Mouse (Mus musculus) heart, embryonic 12.5 days (tissue): Measurements from ENCODE around the gene Rabgap1l. TPM values are rescaled to one million over a fixed set of nuclear protein-coding genes. Genes with fewer than 3 reads are reported as not detected.

Experiments used
- ATAC-seq: fragments of 200-750 bp; cut with Nextera tagmentation; 2 replicates; pipeline ENCODE4 v1.8.0; 2017; ENCODE audit warnings: moderate TSS enrichment, moderate library complexity; ENCODE audit not compliant: insufficient number of reproducible peaks, low FRiP score
- H3K27ac ChIP-seq: fragments of 300-500 bp; sonication (generic); 2 replicates; pipeline ENCODE4 v1.5.1; 2016; ENCODE audit warnings: mild to moderate bottlenecking, moderate library complexity; ENCODE audit not compliant: poor library complexity, severe bottlenecking
- H3K27me3 ChIP-seq: fragments of 300-500 bp; sonication (generic); replicated peaks from 2 replicates; pipeline ENCODE4 v1.6.1; 2016; ENCODE audit warnings: mild to moderate bottlenecking, moderate library complexity
- H3K36me3 ChIP-seq: fragments of 300-500 bp; sonication (generic); 2 replicates; pipeline ENCODE4 v1.6.1; 2016; ENCODE audit warnings: mild to moderate bottlenecking, moderate library complexity
- H3K4me1 ChIP-seq: fragments of 300-500 bp; sonication (generic); replicated peaks from 2 replicates; pipeline ENCODE4 v1.6.1; 2016; ENCODE audit warnings: mild to moderate bottlenecking
- H3K4me2 ChIP-seq: fragments of 300-500 bp; sonication (generic); 2 replicates; pipeline ENCODE4 v1.6.1; 2016; ENCODE audit warnings: mild to moderate bottlenecking, moderate library complexity
- H3K4me3 ChIP-seq: fragments of 300-500 bp; sonication (generic); 2 replicates; pipeline ENCODE4 v1.5.1; 2016; ENCODE audit warnings: mild to moderate bottlenecking
- H3K9ac ChIP-seq: fragments of 300-500 bp; sonication (generic); 2 replicates; pipeline ENCODE4 v1.6.1; 2016; ENCODE audit warnings: mild to moderate bottlenecking, moderate library complexity
- H3K9me3 ChIP-seq: fragments of 300-500 bp; sonication (generic); replicated peaks from 2 replicates; pipeline ENCODE4 v1.6.1; 2016; ENCODE audit warnings: mild to moderate bottlenecking, moderate library complexity
- WGBS: fragments of 180-500 bp; shearing (Covaris S2); methylation state at CpG from one replicate; pipeline ENCODE4 v1.1.7; 2016; 5-methylcytosine and 5-hydroxymethylcytosine counted together
- polyA plus RNA-seq: library from polyadenylated mRNA; unstranded; fragments of >200 nt; fragmentation: Nextera tagmentation; extraction: Ambion mirVana; gene quantifications from 2 replicates; pipeline ENCODE4 v1.2.1, GENCODE M21; 2016

Gene Rabgap1l
- polyA plus RNA-seq, 1 experiment from 2014 or later = 81.0 TPM

DNA sequence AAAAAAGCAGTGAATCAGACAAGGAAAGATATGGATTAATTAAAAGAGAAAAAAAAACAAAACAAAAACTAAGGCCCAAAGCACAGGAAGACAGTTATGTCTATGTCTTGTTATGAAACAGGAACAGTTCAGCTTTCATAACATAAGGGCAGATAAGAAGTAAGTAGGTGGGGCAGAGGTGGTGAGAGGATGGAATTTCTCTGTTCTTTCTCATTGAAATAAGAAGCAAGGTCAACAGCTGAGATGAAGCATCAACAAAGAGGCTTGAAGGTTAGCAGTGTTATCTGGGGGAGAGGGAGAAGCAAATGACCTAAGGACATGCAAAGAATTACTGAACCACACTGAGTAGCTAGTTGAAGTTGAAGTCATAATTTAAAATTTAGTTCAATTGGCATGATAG lies 19.4 kb upstream of the Rabgap1l start:
- no peak overlapping the region for H3K4me2 ChIP-seq
- no peak; the same call in 1 of the 2 replicates for ATAC-seq
- no peaks in the 10 kb centered on the region for H3K36me3 ChIP-seq
- no peaks in the 10 kb centered on the region for H3K27me3 ChIP-seq
- peak overlapping the region; percentile 34 for H3K27ac ChIP-seq
- no peak overlapping the region for H3K9ac ChIP-seq
- peaks cover 26% of the 10 kb centered on the region for H3K4me1 ChIP-seq
- no peaks in the 10 kb centered on the region for H3K9me3 ChIP-seq
- H3K4me3 ChIP-seq = no peak overlapping the region

DNA sequence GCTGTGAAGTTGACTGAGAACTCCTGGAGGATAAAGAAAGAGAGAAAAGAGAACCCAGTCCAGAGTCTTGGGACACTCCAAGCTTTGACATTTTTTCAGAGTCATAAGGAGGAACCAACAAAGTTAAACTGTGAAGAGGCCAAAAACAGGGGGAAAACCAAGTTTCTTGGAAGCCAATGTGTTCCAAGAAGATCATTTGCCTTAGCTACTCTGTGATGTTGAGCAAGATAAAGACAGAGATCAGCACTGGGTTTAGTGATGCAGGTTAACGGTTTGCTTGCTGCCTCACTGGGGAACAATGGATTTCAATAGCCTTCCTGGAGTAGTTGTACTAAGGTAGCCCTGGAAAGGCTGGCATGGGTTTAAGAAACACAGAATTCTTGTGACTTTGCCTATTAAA lies 18.9 kb upstream of the Rabgap1l start:
- Histone ChIP-seq H3K9ac (no peak overlapping the region), H3K36me3 (no peaks in the 10 kb centered on the region), H3K27me3 (no peaks in the 10 kb centered on the region), H3K4me2 (no peak overlapping the region), H3K4me3 (no peak overlapping the region), H3K27ac (no peak overlapping the region), H3K9me3 (no peaks in the 10 kb centered on the region), H3K4me1 (peaks cover 26% of the 10 kb centered on the region)
- no peak for ATAC-seq
- WGBS = 66% methylated on average over 1 of the region's 1 CpGs

DNA sequence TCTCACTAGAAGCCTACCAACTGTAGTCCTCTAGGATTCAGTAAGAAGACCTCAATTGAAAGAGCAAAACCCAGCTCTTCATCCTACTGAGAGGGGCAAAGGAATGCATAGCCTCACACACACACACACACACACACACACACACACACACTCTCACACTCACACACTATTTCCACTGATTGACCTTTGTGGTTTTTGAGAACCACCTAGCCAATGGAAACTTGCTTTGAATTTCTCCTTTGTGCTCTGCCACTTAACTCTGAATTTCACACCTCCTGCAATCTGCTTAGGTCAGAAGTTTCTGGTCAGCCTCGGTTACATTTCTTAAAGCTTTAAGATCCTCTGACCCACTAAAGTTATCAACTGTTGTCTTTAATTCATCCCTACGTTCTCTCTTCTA lies 12.3 kb upstream of the Rabgap1l start:
- Histone ChIP-seq H3K9me3 (no peaks in the 10 kb centered on the region), H3K4me1 (peaks cover 6% of the 10 kb centered on the region; the same call in 1 of the 2 replicates), H3K27me3 (no peaks in the 10 kb centered on the region), H3K36me3 (no peaks in the 10 kb centered on the region), H3K4me3 (no peak overlapping the region), H3K9ac (no peak overlapping the region), H3K4me2 (no peak overlapping the region), H3K27ac (no peak overlapping the region)
- ATAC-seq = no peak
- 26% methylated on average over 2 of the region's 2 CpGs for WGBS

DNA sequence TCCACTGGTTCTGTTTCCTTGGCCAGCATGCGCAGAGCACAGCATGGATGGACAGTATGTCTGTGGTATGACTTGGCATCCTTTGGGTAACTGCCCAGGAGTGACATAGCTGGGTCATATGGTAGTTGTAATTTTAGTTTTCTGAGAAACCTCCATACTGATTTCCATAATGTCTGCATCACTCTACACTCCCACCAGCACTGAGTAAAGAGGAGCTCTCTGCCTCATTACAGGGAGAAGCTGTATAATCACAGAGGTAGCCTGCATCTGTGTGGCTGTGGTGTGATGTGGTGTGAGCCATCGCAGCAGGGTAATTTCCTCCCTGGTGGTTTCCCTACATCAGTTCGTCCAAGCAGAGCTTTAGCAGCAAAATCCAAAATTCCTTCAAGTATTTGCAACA lies 7.0 kb upstream of the Rabgap1l start:
- no peak overlapping the region for H3K27ac ChIP-seq
- 75% methylated on average over 3 of the region's 3 CpGs for WGBS
- no peak for ATAC-seq
- peaks cover 3% of the 10 kb centered on the region; the same call in 1 of the 2 replicates for H3K9me3 ChIP-seq
- no peaks in the 10 kb centered on the region for H3K4me1 ChIP-seq
- H3K27me3 ChIP-seq = no peaks in the 10 kb centered on the region
- H3K4me3 ChIP-seq = no peak overlapping the region
- no peak overlapping the region for H3K4me2 ChIP-seq
- H3K9ac ChIP-seq = no peak overlapping the region
- no peaks in the 10 kb centered on the region for H3K36me3 ChIP-seq

DNA sequence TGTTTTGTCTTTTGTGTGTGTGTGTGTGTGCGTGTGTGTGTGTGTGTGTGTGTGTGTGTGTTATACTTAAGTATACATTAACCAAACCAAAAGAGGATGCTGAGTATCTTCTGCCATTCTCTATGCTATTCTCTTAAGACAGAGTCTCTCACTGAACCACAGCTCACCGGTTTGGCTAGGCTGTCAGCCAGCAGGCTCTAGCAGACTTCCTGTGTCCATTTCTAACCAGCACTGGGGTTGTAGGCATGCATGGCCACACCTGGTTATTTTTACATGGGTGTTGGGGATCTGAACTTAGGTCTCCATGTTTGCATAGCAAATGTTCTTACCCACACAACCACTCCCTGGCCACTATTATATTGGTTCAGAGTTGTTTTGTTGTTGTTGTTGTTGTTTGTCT lies 2.0 kb upstream of the Rabgap1l start:
- no peak overlapping the region for H3K27ac ChIP-seq
- no peaks in the 10 kb centered on the region for H3K4me1 ChIP-seq
- H3K4me2 ChIP-seq = no peak overlapping the region
- 68% methylated on average over 2 of the region's 2 CpGs for WGBS
- no peak overlapping the region for H3K4me3 ChIP-seq
- ATAC-seq = no peak
- peaks cover 3% of the 10 kb centered on the region; the same call in 1 of the 2 replicates for H3K9me3 ChIP-seq
- H3K36me3 ChIP-seq = no peaks in the 10 kb centered on the region
- H3K9ac ChIP-seq = no peak overlapping the region
- no peaks in the 10 kb centered on the region for H3K27me3 ChIP-seq

DNA sequence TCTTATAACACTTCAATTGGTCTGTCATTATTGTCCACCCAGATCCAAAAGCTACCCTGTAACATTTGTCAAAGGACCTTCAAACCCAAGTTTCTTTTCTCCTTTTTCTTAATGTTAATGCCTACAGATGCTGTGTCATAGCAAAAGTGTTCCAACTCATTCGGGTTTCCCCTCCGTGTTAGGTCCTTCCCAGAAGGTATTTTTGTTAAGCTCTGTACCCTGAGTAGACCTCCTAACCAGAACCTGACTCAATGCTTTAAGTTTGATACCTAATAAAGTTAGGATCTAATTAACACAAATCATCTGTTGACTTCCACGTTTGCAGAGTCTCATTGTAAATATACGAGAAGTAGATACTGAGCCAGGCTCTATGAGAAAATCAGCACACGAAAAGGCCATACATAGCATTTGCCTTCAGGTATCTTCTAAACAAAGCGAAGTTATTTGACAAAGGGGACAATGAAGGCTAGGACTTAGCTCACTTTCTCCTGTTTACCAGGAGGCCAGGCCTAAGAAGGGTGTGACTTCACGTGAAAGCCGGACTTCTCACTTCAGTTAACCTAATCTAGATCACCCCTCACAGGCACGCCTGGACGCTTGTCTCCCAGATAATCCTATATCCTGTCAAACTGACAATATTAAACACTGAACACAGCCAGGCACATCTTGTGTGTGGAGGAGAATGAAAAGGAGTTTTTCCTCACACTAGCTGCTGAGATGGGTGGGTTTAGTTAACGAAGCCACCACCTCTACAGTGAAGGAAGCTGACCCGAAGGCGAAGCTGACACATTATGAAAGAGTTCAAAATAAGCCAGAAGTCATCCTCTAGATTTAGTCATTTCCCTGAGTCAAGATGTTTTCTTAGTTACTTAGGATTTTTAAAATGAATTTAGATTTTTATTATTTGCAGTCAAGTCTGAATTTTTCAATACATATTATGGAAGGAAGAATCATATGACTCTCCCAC lies 1.1 kb upstream of the Rabgap1l start:
- Histone ChIP-seq H3K4me1 (no peaks in the 10 kb centered on the region), H3K4me3 (no peak overlapping the region), H3K27me3 (no peaks in the 10 kb centered on the region), H3K27ac (no peak overlapping the region), H3K36me3 (no peaks in the 10 kb centered on the region), H3K4me2 (no peak overlapping the region), H3K9me3 (peaks cover 3% of the 10 kb centered on the region; the same call in 1 of the 2 replicates), H3K9ac (no peak overlapping the region)
- WGBS = 68% methylated on average over 13 of the region's 13 CpGs
- no peak for ATAC-seq

DNA sequence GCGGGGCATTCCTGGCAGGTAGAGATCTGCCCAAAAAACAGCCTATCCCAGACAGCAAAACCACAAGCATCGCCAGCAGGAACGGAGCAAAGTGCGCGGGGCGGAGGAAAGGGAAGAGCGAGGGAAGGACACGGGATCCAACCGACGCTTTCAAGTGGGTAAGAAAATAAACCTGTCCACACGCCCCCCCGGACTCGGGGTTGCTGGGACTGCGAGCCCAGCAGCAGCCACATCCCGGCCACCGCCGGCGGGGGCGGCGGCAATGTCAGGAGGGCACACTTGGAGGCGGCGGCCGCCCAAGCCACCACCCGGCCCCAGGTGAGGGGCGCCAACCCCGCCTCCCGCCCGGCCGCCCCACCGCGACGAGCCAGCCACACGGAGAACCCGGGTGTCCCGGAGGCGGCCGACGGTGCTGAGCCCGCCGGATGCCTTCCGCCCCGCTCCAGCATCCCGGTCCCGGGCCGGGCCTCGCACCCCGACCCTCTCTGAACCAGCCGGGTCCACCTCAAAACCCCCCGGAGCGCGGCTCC lies 790 bp downstream of the Rabgap1l start:
- peaks cover 3% of the 10 kb centered on the region for H3K4me1 ChIP-seq
- peak overlapping the region; percentile 88 for H3K27ac ChIP-seq
- under 1% methylated on average over 51 of the region's 51 CpGs for WGBS

DNA sequence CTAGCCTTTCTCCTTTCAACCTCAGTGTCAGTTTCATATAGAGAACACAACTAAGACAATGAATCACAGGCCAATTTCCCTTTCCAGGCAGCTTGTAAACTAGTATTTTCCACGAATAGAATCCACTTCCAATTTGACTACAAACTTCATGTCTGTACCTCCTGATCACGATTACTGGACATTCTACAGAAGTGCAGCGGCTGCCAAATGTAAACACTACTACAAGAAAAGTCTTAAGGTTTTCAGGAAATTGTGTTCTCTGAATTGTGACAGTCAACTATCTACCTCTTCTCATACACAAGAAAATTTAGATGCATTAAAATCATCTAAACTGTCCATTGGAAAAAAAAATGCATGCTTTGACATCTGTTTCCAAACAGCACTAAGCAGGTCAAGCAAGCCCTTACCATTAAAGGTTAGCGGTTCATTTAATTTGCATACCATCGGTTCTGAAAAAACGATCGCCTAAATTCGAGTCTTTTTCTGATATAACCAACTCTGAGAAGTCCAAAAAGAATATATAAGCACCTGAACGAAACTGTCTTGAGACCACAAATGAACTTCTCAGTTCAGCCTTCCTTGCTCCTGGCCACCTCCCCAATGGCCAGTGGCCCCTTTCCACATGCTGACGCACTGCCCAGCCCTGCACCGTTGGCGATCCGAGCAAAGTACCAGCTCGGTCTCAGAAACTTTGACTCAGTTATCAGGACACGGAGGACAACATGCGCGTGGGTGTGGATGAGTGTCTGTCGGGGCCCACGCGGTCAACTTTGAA lies 1.4 kb downstream of the Rabgap1l start:
- 6% methylated on average over 20 of the region's 20 CpGs for WGBS
- peak overlapping the region; percentile 91 for H3K4me3 ChIP-seq
- no peaks in the 10 kb centered on the region for H3K27me3 ChIP-seq
- peaks cover 6% of the 10 kb centered on the region for H3K4me1 ChIP-seq
- H3K36me3 ChIP-seq = no peaks in the 10 kb centered on the region
- peak overlapping the region; percentile 75 for H3K4me2 ChIP-seq
- ATAC-seq = peak; percentile 60
- peak overlapping the region; percentile 87 for H3K9ac ChIP-seq
- no peaks in the 10 kb centered on the region for H3K9me3 ChIP-seq
- H3K27ac ChIP-seq = peak overlapping the region; percentile 88

More for the DNA sequence above, 790 bp downstream of the Rabgap1l start:
- peak overlapping the region; percentile 75 for H3K4me2 ChIP-seq
- H3K4me3 ChIP-seq = peak overlapping the region; percentile 91
- no peaks in the 10 kb centered on the region for H3K27me3 ChIP-seq
- ATAC-seq = peak; percentile 73
- no peaks in the 10 kb centered on the region for H3K9me3 ChIP-seq
- peak overlapping the region; percentile 87 for H3K9ac ChIP-seq
- no peaks in the 10 kb centered on the region for H3K36me3 ChIP-seq

DNA sequence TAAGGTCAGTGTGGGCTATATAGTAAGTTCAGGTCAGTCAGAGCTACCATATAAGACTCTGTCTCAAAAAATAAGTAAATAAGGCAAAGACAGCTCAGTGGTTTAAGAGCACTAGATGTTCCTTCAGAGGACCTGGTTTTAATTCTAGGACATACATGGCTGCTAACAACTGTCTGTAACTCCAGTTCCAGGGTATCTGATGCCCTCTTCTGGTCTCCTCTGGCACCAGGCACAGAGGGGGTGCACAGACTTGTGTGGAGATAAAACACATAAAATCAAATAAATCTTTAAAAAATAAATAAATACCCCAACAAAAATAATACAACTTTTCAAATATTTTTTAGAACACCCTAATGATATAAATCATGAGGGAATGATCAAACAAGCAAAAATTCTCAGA lies 2.4 kb downstream of the Rabgap1l start:
- H3K27me3 ChIP-seq = no peaks in the 10 kb centered on the region
- H3K9ac ChIP-seq = no peak overlapping the region
- H3K36me3 ChIP-seq = no peaks in the 10 kb centered on the region
- no peak for ATAC-seq
- H3K4me3 ChIP-seq = no peak overlapping the region
- no peak overlapping the region for H3K27ac ChIP-seq
- H3K4me2 ChIP-seq = no peak overlapping the region
- H3K4me1 ChIP-seq = peaks cover 13% of the 10 kb centered on the region
- no peaks in the 10 kb centered on the region for H3K9me3 ChIP-seq

DNA sequence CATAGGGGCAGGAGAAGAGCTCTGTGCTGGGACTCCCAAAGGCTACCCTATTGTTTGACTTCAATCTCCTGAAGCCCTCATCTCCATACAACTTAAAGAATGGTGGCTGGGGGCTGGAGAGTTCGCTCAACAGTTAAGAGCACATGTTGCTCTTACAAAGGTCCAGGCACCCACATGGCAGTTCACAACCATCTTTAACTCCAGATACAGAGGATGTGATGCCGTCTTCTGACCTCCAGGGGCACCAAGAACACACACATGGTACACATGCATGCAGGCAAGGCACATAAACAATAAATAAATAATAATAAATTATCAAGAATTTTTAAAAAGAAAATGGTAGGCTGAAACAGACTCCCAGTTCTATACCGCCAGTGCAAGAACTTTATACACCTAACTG lies 3.1 kb downstream of the Rabgap1l start:
- WGBS = 83% methylated on average over 3 of the region's 3 CpGs
- Histone ChIP-seq H3K27me3 (no peaks in the 10 kb centered on the region), H3K9me3 (no peaks in the 10 kb centered on the region), H3K4me3 (no peak overlapping the region), H3K27ac (no peak overlapping the region), H3K9ac (no peak overlapping the region), H3K4me1 (peaks cover 13% of the 10 kb centered on the region), H3K4me2 (no peak overlapping the region), H3K36me3 (no peaks in the 10 kb centered on the region)
- no peak for ATAC-seq

DNA sequence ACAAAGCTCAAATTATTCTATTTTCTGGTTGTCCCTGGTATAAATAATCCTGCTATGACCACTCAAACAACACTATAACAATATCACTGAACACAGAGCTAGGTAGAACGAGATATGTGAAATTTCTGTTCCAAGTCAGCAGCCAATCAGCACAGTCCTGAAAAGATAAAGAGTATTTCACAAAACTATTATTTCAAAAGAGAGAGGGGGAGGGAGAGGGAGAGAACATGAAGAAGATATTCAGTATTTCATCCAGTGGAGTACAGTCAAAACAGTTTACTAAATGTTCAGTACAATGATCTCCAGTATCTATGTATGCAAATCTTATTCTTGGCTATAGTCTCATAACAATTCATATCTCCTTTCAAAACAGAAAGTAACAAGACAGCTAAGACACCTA lies 5.1 kb downstream of the Rabgap1l start:
- Histone ChIP-seq H3K27ac (no peak overlapping the region), H3K4me1 (peaks cover 13% of the 10 kb centered on the region), H3K9me3 (no peaks in the 10 kb centered on the region), H3K4me2 (no peak overlapping the region), H3K27me3 (no peaks in the 10 kb centered on the region), H3K9ac (no peak overlapping the region), H3K4me3 (no peak overlapping the region), H3K36me3 (no peaks in the 10 kb centered on the region)
- no peak for ATAC-seq
- WGBS = 49% methylated on average over 1 of the region's 1 CpGs
